Mouse (Mus musculus): ENCODE measurements at regions not wholly inside any gene's neighbourhood (a gene's known extent, or its start where the extent isn't known, plus 50 kb on each side); places are given as distances from the start of the nearest gene placed in this dataset.

GRCm38 (mm10) chr11:114423322-114423721 lies 245.0 kb upstream of the Rpl38 start:
- TF ChIP-seq POLR2A (IDR thresholded peaks at IDR 0.05; ENCODE audit: borderline replicate concordance, control insufficient read depth, low read depth, low read length) (no peak), CTCF (IDR thresholded peaks at IDR 0.05; ENCODE audit: control insufficient read depth, insufficient read depth, low read length) (no peak)
